Mouse (Mus musculus) spleen, adult 2 months (tissue): ENCODE data around the gene Cnrip1.

Source experiments
- CTCF ChIP-seq: fragments of 200-500 bp; IDR thresholded peaks from 2 replicates; pipeline ENCODE4 v1.5.1; 2011; ENCODE audit warnings: mild to moderate bottlenecking, inconsistent platforms; ENCODE audit not compliant: insufficient read depth, insufficient read length, insufficient replicate concordance; ENCODE audit errors: extremely low read depth
- POLR2A ChIP-seq: fragments of 200-500 bp; IDR thresholded peaks from 2 replicates; pipeline ENCODE4 v1.6.1; 2011; ENCODE audit warnings: low read depth, low read length, inconsistent platforms

GRCm38 (mm10) chr11:17086106-17086505 lies 34.7 kb downstream of the Cnrip1 start:
- no peak for TF ChIP-seq POLR2A
- TF ChIP-seq CTCF, result no peak
